Mouse (Mus musculus): Measurements from ENCODE around the gene Lrrc55.
A peak's percentile ranks its signal among the peaks of the same experiment; 100 is the strongest.
"Not testable (repeated sequence)": the region's sequence is repeated elsewhere in the genome, so short reads cannot be mapped to it uniquely, and the experiment has no call there.

Lrrc55 gene

DNA sequence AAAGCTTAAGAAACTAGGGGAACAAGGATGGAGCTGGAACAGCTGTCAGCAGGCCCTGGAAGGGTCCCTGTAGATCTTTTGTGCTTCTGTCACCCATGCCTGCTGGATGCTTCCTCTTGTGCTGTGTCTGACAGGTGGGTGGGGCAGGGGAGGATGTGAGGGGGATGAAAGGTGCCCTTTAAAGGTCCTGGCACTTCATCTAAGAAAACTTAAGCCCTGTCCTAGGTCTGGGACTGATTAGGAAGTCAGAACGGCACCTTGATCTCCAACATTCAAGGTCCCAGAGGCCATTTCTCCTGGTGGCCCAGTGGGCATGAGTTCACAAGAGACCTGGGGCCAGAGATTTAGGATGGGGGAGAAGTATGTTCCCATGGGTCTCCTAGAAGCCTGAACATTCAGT lies at the start of gene Lrrc55:
Gene Lrrc55, minus strand, starts transcription at position 297 of the 400 bp plus-strand sequence.
- no peak for DNase-seq (ENCODE audit: inconsistent ontology term)

DNA sequence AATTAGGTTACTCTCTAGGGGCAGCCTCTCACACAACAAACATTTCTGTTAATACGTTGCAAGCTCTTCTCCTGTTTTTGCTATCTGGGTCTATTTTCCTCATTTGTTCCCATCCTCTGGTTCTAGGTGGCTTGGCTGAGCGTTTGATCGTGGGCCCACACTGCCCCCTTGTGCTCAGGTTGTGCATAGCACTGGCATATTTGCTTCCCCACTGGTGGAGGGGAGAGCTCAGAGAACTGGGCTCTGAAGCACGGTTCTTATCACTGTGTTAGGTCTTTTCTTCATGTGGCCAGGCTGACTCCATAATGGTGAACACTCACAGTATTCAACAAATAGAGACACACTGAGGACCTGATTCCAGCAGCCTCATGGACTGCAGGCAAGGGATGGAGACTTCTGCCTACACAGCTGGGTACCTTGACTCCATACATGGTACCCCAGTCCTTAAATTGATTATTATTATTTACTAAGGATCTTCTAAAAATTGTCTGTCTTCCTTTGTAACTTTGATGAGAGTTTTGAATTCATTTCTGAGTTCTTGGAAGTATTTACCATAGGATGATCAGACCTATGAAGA lies 49.6 kb upstream of the Lrrc55 start:
- DNase-seq (ENCODE audit: inconsistent ontology term): peak; percentile 29

DNA sequence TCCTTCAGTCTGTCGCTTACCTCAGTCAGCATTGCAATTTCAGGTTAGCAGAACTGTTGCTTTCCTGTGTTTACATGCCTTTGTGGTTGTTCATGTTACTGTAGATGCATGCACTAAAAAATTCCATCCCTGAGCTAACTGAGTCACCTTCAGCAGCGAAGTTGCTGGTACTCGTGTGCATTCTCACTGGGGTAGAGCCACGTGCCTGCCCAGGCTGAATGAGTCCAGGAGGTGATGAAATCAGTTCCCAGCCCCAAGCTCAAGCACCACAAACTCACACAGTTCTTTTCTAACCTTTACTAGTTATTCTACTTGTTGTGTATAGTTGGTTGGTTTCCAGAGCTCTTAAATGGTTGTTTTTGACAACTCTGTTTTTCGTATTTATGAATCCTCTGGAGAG lies 48.7 kb upstream of the Lrrc55 start:
- no peak for DNase-seq (ENCODE audit: inconsistent ontology term)

DNA sequence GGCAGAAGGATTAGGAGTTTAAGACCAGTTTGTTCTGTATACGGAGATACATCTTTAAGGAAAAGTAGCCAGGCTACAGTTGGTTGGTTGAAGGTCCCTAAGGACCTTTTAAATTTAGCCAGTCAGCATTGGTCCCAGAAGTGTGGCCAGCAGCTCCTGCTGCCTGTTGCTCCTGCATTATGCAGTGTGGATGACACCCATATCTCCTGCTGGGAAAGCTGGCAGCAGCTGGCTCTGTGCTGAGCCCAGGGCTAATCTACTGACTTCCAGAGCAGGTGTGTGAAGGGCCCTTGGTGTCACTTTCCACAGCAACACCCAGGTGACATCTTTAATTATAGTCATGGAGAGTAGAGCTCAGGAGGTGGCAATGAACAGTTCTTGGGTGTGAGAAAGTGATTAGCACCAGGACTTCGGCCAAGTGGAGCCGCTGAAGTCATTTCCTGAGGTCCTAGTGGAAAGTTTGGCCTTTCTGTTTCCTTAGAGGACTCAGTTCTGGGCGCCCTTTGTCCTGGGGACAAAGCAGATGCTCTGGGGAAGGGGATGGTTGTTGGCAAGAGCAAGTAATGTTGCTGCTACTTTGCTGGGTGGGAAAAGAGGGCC lies 41.2 kb upstream of the Lrrc55 start:
- no peak for DNase-seq (ENCODE audit: inconsistent ontology term)

DNA sequence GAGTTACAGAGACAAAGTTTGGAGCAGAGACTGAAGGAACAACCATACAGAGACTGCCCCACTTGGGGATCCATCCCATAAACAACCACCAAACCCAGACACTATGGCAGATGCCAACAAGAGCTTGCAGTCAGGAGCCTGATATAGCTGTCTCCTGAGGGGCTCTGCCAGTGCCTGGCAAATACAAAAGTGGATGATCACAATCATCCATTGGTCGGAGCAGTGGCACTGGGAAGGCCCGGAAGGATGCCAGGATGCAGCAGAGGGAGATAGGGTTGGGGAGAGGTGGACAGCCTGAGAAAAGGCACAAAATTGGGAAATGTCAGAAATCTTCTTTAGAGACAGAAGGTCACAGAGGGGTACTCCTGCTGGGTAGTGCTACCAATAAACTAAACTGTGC lies 40.2 kb upstream of the Lrrc55 start:
- not testable (repeated sequence) for DNase-seq (ENCODE audit: inconsistent ontology term)

DNA sequence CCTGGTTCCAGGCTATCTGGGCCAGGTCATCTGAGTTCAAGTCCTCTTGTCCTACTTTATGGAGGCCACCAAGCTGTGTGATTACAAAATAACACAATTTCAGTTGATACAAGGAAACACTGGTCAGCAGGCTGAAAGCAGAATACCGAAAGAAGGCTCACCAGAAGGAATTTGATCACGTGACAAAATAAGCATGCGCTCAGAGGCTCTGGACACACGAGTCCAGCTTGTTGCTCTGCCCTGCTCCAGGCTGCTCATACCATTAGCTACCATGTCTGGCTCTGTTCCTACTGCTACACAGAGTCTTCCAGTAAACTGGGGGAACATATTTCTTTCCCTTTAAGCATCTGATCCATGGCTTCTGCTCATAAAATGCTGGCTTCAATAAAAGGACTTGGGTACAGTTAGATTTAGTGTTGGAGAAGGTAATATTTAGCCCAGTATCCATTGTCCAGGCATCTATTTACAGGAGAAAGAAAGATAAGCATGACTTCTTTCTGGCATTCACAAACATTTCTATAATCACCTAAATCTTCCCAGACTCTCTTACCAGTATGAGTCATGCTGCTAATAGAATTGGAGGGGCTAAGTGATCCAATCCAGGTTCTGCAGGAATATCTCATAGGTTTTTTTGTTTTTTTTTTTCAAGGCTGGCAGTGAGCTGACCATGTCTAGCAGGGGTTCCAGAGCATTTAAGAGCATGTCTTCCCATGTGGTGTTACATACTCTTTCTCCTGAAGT lies 33.9 kb upstream of the Lrrc55 start:
- no peak for DNase-seq (ENCODE audit: inconsistent ontology term)

DNA sequence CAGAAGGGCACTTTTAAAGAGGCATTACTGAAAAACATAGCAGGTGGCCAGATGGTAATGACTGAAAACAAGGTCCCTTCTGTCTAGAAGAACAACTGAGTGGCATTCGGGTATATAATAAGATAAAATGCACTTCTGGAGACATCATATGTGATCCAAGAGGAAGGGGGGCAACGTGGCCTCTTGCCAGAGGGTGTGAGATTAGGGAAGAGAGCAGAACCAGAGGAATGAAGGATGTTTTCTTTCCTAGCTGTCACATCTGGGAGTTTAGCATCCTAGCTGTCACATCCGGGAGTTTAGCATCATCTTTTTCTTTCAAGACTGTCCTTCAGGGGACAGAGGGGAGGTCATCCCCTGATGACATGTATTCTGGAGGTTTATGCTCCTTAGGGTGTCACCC lies 32.6 kb upstream of the Lrrc55 start:
- DNase-seq (ENCODE audit: inconsistent ontology term): no peak

DNA sequence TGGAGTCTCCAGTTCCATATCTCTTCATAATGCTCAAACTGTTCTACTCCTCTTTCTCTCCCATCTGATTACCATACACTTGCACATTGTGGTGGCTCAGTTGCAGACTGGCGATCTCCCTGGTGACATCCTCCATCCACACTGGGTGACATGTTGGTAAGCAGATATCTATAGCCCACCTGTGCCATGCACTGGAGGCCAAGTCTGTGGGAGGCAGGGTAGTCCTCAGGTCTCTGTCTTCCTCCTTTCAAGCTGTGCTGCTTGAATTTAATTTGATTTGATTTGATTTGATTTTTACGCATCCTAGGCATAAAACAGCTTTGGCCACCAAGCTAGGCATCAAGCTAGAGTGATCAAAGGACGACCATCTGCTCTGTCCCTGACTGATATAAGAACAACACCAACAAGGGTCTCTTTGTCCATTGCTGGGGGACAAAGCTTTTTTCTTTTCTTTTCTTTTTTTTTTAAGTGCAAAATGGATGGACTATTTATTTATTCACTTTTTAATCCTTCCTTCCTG lies 30.9 kb upstream of the Lrrc55 start:
- no peak for DNase-seq (ENCODE audit: inconsistent ontology term)

DNA sequence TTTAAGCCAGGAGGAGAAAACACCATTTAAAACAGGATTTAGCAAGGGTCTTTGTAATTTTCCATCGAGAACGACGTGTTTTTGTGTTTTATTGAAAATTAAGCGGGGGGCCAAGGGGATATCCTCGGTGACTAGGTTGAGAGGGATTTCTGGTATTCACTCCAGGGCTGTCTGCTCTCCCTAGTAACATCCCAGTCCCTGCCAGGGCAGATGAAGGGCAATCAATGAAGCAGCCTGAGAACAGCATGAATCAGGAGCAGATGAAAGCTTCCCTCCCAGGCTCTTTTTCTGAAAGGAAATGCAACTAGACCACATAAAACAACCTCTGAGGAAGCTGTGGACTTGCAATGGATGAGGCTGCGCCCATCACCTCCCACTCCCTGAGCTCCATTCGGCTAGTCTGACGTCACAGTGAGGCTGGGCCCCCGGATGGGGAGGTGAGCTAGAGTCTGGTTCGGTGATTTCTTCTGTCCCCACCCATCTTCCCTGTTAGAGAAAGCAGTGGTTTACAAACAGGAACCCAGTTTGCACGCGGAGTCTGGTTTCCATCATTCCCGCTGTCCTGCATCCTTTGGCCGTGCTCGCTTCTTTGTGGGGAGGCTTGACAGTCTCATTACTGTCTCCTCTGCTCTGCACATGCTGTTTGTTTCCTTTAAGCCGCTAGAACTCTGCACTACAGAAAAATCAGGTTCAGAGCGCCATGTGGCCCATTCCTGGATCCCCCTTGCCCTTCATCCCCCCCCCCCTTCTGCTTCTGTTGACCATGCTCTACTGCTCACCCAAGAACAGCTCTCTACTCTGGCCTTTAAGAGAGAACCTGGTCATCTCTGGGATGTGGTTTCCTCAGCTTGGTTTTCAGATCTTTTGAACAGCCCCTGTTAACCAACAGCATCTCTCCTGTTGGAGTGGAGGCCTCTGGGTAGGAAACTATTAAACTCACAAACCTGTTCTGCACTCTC lies 27.5 kb upstream of the Lrrc55 start:
- peak; percentile 72 for DNase-seq (ENCODE audit: inconsistent ontology term)

DNA sequence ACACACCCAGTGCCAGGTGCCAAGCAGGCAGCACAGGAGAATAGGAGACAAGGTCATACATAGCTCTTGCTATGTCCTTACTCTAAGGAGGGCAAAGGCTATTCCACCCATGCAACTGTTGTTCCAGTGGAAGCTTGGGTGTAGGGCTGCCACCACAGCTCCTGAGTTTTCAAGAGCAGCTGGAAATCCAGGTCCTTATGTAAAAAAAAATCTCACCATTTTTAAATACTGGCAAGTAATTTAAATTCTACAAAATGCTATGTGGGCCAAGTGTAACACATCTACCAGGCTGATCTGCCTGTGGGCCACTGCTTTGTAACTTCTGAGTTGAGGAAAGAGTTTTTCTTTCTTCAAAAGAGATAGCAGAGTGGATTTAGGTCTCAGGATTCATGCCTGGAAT lies 19.6 kb upstream of the Lrrc55 start:
- DNase-seq (ENCODE audit: inconsistent ontology term): no peak

DNA sequence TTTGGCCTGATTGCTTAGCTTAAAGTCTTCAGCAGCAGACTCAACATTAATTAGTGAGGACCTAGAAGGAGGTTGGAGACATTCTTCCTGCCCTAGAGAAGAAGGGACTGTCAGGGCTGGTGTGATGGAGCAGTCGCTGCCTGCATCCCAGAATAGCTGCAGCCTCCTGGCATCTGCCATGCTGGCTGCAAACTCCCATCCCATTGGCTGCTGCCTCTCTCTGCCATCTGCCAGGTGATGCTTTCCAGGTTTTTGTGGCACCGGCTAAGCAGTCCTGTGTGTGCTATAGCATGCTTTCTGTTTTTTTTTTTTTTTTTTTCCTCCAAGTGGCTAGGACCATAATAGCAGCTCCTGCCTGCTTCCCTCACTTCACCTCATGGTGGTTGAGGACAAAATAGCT lies 16.7 kb upstream of the Lrrc55 start:
- no peak for DNase-seq (ENCODE audit: inconsistent ontology term)

DNA sequence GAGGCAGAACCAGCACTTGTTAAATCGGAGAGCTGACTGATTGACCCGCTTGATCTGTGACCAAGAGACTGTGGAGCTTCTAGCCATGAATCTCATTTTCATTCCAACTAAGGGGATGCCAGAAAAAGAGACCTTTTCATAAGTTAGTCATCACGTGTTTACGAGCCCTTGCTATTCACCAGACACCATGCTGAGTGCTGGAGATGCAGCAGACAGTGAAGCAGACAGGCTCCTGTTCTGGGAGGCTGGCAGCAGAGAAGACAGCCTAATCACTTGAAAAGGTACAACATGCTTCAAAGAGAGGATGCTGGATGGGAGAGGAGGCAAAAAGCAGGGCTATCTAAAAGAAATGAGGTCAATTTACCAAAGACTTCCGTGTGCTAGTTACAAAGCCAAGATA lies 12.3 kb upstream of the Lrrc55 start:
- no peak for DNase-seq (ENCODE audit: inconsistent ontology term)

DNA sequence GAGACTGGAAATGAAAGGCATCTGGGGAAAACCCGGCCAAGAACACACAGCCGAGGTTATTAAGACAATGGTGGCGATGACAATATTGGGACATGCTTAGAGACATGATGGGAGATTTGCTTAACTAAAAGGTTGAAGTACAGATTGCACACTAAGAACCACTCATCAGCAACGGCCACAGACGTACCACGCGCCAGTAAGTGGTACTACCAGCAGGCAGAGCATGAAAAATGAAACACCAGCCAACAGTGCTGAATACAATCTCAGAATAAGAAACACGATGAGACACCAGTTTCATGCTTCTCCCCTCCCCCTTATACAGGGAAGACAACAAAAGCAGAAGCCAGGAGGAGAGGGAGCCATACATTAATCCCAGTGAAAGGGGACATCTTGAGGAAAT lies 8.2 kb upstream of the Lrrc55 start:
- no peak for DNase-seq (ENCODE audit: inconsistent ontology term)

DNA sequence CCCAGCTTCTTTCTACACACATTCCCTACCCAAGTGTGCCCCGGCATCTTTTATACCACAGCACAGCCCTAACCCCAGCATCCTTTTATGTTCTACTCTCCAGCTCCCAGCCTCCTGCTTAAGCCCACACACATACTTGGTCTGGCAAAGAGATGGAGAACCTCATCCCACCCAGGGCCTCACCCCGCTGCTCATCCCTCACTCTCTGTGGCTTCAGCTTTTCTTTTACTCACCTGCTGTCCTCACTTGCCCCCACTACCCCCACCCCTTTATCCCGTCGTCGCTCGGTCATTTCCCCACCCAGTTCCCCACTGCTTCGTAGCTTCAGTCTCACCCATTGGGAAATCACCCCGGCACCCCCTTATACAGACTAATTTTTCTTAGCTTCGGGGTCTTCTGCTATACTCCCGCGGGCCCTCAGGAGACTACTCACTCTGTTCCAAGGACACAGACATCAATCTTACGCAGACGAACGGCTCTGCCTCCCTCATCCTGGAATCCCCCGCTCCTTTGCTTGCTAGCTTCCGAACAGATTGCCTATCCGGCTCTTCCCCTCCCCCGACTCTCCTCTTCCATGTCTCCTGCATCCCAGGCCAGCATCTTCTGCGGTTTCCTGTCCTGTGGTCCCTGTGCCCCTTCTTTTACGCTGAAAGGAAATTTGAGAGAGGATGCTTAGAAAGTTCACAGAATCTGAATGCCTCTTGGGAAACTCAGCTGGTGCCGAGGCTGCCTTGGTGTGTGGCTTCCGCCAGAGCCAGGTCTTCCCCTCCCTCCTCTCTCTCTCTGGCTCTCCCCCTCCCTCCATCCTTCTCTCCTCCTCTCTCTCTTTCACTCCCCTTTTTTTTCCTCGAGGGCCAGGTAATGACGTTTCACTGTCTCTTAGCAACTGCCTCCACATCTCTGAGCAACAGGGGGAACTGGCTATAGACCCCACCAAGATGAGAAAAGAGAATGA lies 1.3 kb upstream of the Lrrc55 start:
- DNase-seq (ENCODE audit: inconsistent ontology term): peak; percentile 11

DNA sequence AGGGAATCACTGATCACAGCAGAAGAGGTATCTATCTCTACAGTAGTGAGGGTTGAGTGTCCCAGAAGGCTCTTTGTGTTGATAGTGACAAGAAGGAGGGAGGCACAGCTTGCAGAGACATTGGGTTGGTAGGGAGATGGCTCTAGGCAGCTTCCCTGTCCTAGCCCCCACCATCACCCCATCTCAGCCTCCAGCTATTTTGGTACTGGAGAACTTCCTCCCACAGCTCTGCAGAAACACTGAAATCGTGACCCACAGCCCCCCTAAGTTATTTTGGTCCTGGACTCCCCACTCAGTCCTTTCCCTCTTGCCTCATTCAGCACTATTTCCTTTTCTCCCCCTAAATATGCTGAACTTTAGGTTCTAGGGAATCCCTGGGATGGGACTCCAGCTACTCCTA lies 2.4 kb downstream of the Lrrc55 start:
- DNase-seq (ENCODE audit: inconsistent ontology term): no peak

DNA sequence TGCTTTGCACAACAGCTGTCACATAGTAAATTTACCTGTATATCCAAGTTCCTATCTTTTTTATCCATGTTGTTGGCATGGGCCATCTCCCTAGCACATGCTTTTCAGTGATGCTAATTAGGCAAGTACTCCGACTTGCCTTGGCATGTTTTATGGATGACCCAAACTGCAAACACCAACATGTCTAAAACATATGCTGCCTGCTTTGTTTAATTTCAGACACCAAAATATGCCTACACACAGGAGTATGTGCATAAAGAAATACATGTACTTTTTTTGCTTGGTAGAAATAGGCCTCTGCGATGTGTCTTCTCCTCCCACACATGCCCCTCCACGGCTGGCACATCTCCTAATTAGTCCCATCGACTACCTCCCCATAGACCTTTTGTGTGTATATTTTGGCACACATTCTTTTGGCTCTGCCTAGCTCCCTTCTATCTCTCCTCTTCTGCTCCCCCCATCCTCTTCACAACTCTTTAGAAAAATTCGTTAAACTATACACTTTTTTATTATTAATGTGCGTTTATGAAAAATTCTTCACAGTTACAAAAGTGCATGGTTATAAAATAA lies 9.3 kb downstream of the Lrrc55 start:
- no peak for DNase-seq (ENCODE audit: inconsistent ontology term)

DNA sequence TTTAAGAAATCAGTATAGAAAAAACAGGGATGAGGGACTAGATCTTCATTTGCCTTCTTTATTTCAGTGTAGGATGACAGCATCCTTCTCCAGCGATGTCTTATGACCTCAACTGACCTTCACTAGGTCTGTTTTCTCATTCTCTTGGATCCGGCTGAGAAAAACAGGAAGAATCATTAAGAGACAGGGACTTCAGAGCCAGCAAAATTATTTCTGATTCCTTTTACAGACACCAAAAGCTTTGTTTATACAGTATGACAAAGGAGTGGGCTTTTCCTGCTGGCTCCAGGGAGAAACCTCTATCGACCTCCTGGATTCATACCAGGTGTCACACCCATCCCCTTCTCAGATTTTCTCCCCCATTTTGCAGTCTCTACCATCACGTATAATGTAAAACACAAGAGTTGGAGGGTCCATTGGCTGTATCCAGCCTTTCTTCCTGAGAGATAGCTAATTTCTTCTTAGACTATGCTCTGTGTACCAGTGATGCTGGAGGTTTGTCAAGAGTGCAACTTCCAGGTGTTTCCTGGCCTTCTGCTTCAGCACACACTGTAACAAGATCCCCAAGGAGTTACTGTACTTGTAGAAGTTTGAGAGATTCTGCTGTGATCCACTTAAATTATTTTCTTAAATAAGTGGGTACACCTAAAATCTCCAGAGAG lies 18.7 kb downstream of the Lrrc55 start:
- no peak for DNase-seq (ENCODE audit: inconsistent ontology term)

DNA sequence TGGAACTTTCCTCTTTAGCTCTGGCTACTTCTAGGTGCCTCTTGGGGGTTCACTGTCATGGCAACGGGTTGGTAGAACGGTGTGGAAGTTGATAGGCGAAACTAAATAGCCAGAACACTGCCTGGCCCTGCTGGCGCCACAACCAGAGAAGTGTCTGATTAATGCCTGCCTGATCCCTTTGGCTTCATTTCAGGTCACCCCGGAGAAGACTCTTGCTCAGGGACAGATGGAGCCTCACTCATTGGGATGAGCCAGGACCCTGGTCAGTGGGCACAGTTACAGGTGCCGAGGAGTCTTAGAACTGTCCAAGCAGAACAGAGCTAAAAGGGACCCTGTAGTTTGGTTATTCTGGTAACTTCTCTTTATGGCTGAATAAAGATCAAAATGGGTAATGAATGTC lies 23.5 kb downstream of the Lrrc55 start:
- no peak for DNase-seq (ENCODE audit: inconsistent ontology term)

DNA sequence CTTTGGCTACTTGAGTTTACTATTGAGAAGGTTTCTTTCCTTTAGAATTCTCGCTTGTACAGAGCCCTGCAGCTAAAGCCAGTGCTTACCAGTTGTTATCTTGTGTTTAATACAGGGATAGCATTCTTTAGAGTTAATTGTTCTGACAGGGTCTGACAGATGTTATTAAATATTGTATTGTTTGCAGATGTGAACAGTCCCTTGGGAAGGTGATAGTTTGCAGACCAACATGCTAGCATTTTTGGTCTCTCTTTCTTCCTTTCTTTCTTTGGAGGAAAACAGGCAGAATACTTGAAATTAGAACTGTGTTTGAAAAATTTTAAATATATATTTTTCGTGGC lies 24.3 kb downstream of the Lrrc55 start:
- no peak for DNase-seq (ENCODE audit: inconsistent ontology term)
